Mouse (Mus musculus): ENCODE data around the gene Lrrc4b. TPM values are rescaled to one million over a fixed set of nuclear protein-coding genes. Genes with fewer than 3 reads are reported as not detected.

Gene Lrrc4b
- polyA plus RNA-seq, 1 experiment = not detected

DNA sequence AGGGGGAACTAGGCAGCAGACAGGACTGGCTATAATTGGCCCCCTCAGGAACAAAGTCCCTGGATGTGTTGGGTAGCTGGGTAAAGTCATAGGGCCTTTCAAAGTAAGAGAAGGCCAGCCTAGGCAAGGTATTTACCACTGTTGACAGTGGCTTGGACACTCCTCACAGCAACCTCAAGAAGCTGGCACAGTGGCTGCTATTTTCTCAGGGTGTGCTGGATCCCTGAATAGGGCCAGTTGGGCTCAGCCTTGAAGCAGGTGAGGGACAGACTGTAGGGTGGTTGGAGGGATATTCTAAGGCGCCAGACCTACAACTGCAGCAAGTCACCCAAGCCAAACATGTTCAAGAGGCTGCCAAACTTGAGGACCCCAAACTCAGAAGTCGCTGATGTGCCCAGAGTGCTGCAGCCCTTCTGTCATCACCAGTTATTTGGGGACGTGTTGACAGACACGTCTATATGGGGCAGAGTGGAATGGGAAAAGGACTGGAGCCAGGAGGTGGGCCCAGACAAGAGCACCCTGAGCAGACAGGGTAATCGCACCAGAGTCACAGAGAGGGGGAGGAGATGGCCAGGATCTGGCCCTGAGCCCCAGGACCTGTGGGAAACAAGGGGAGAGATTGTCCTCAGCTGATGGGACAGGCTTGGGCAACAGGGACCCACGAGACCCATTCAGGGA is 43.2 kb downstream of the Lrrc4b start:
- H3K27me3 ChIP-seq (ENCODE audit: control insufficient read depth, insufficient read depth, insufficient read length) = peaks cover 15% of the 10 kb centered on the region
- H3K79me3 ChIP-seq (ENCODE audit: low read depth) = no peaks in the 10 kb centered on the region
- H3K79me2 ChIP-seq (ENCODE audit: control insufficient read depth, insufficient read depth) = no peaks in the 10 kb centered on the region
- no peaks in the 10 kb centered on the region for H3K36me3 ChIP-seq (ENCODE audit: control insufficient read depth, insufficient read depth)
- no peak for TF ChIP-seq CEBPB (IDR thresholded peaks at IDR 0.05; ENCODE audit: low read depth)
- no peak overlapping the region for H3K4me3 ChIP-seq (ENCODE audit: insufficient read depth, poor library complexity, severe bottlenecking)
- no peak overlapping the region for H3ac ChIP-seq (ENCODE audit: control insufficient read depth, insufficient read length, low read depth)

DNA sequence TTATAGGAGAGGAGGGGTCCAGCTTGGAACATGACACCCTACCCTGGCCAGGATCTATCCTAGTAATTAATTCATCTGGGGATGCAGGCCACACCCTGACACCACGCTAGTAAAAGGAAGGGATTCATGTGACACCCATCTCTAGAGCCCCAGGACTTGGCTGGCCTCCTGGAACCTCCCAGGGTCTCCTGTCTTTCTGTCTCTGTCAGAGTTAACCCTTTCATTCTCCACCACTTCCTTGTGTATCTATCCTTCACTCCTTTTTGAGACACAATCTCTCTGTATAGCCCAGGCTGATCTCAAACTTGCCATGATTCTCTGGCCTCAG is 43.7 kb downstream of the Lrrc4b start:
- Histone ChIP-seq H3K79me3 (ENCODE audit: low read depth) (no peaks in the 10 kb centered on the region), H3ac (ENCODE audit: control insufficient read depth, insufficient read length, low read depth) (no peak overlapping the region), H3K27me3 (ENCODE audit: control insufficient read depth, insufficient read depth, insufficient read length) (peaks cover 15% of the 10 kb centered on the region), H3K79me2 (ENCODE audit: control insufficient read depth, insufficient read depth) (no peaks in the 10 kb centered on the region), H3K4me3 (ENCODE audit: insufficient read depth, poor library complexity, severe bottlenecking) (no peak overlapping the region), H3K36me3 (ENCODE audit: control insufficient read depth, insufficient read depth) (no peaks in the 10 kb centered on the region)
- TF ChIP-seq USF1 (IDR thresholded peaks at IDR 0.05; ENCODE audit: low read depth) = no peak
- no peak for TF ChIP-seq MYOD1 (IDR thresholded peaks at IDR 0.05; ENCODE audit: control insufficient read depth, insufficient read length, low read depth)
- no peak for TF ChIP-seq MYOG (IDR thresholded peaks at IDR 0.05; ENCODE audit: control insufficient read depth, extremely low read depth, insufficient read length)
- no peak for TF ChIP-seq CTCF (IDR thresholded peaks at IDR 0.05; ENCODE audit: control insufficient read depth, insufficient read depth, insufficient read length)
- no peak for TF ChIP-seq MAX (IDR thresholded peaks at IDR 0.05)
- no peak for TF ChIP-seq CEBPB (IDR thresholded peaks at IDR 0.05; ENCODE audit: low read depth)
- TF ChIP-seq FOSL1 (IDR thresholded peaks at IDR 0.05; ENCODE audit: insufficient read depth, low read length, poor library complexity, severe bottlenecking) = no peak

DNA sequence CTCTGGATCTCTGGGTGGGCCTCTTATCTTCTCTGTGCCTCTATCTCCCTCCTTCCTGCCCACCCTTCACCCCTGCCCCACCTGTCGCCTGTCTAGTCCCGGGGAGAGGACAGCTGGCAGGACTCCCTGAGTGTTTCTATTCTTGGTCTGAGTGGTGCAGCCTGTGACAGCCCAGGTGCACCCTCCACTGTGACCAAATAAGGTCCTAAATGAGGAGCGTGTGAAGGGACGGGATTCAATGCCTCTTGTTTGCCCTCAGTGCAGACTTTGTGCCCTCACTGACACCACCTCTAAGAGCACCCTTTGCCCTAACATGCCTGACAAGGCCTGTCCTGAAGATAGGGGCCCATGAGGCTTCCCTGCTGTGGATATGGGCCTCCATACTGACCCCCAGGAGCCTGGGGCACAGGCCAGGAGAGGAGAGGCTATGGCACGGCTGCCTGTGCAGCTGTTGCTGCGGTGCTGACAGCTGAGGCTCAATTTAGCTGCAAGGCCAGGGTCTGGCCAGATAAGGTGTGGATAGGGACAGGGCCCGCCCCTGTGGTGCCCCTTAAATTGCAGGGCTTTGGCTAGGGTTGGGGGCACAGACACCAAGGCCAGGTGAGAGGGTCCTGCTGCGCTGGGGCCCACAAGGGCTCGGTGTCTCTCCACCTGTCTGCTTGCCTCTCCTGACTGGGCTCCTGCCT is 44.3 kb downstream of the Lrrc4b start:
- no peaks in the 10 kb centered on the region for H3K79me3 ChIP-seq (ENCODE audit: low read depth)
- H3K27me3 ChIP-seq (ENCODE audit: control insufficient read depth, insufficient read depth, insufficient read length) = peaks cover 15% of the 10 kb centered on the region
- TF ChIP-seq MYOD1 (IDR thresholded peaks at IDR 0.05; ENCODE audit: control insufficient read depth, insufficient read length, low read depth) = peak; percentile 21
- TF ChIP-seq CEBPB (IDR thresholded peaks at IDR 0.05; ENCODE audit: low read depth) = no peak
- TF ChIP-seq CTCF (IDR thresholded peaks at IDR 0.05; ENCODE audit: control insufficient read depth, insufficient read depth, insufficient read length) = no peak
- no peak for TF ChIP-seq FOSL1 (IDR thresholded peaks at IDR 0.05; ENCODE audit: insufficient read depth, low read length, poor library complexity, severe bottlenecking)
- no peak for TF ChIP-seq MAX (IDR thresholded peaks at IDR 0.05)
- TF ChIP-seq USF1 (IDR thresholded peaks at IDR 0.05; ENCODE audit: low read depth) = no peak
- H3K36me3 ChIP-seq (ENCODE audit: control insufficient read depth, insufficient read depth) = no peaks in the 10 kb centered on the region
- H3K79me2 ChIP-seq (ENCODE audit: control insufficient read depth, insufficient read depth) = no peaks in the 10 kb centered on the region
- H3K4me3 ChIP-seq (ENCODE audit: insufficient read depth, poor library complexity, severe bottlenecking) = no peak overlapping the region
- no peak overlapping the region for H3ac ChIP-seq (ENCODE audit: control insufficient read depth, insufficient read length, low read depth)

DNA sequence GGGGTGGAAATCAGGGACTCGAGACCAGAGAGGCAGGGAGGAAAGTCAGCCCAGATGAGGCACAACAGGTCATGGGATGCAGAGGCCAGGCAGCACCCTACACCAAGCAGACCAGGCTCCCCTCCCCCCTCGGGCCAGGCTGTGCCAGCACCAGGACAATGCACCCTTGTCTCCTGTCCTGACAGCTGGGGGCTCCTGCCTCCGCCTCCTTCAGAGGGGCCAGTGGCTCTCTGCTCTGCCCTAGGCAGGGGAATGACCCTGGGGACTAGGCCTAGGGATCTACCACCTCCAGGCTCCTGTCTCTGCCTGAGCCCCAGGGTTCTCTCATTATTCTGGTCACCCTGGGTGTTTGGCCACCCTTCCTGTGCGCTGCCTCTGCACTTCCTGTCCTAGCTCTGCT is 45.6 kb downstream of the Lrrc4b start:
- Histone ChIP-seq H3K79me3 (ENCODE audit: low read depth) (no peaks in the 10 kb centered on the region), H3K4me3 (ENCODE audit: insufficient read depth, poor library complexity, severe bottlenecking) (no peak overlapping the region), H3K27me3 (ENCODE audit: control insufficient read depth, insufficient read depth, insufficient read length) (peaks cover 15% of the 10 kb centered on the region), H3K36me3 (ENCODE audit: control insufficient read depth, insufficient read depth) (no peaks in the 10 kb centered on the region), H3ac (ENCODE audit: control insufficient read depth, insufficient read length, low read depth) (no peak overlapping the region), H3K79me2 (ENCODE audit: control insufficient read depth, insufficient read depth) (no peaks in the 10 kb centered on the region)
- TF ChIP-seq MYOD1 (IDR thresholded peaks at IDR 0.05; ENCODE audit: control insufficient read depth, insufficient read length, low read depth) = no peak
- TF ChIP-seq USF1 (IDR thresholded peaks at IDR 0.05; ENCODE audit: low read depth) = no peak
- no peak for TF ChIP-seq CTCF (IDR thresholded peaks at IDR 0.05; ENCODE audit: control insufficient read depth, insufficient read depth, insufficient read length)
- TF ChIP-seq FOSL1 (IDR thresholded peaks at IDR 0.05; ENCODE audit: insufficient read depth, low read length, poor library complexity, severe bottlenecking) = no peak
- TF ChIP-seq MAX (IDR thresholded peaks at IDR 0.05) = no peak

DNA sequence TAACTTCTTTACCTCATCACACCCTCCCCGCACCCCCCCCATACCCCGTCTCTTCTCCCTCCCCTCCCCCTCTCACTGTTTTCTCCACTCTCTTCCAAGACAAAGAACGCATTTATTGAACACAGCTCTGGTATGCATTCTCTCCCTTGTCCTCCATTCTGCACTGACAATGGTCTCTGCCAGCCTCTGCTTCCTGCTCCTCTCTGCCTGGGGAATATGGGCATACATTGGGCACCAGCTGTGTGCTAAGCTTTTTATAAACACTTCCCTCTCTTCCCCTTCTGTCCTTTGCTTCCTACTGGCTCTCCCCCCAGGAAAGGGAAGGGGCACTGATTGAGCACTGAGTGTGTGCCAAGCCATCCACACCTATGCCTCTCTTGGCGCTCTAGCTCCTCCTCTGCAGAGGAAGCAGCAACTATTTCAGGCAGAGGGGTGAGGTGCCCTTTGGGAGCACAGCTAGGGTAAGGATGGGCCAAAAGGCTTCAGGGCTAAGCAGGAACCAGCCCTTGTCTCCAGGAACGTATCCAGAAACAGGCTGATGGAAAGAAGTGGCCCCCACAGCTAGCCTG is 46.3 kb downstream of the Lrrc4b start:
- Histone ChIP-seq H3K79me3 (ENCODE audit: low read depth) (no peaks in the 10 kb centered on the region), H3K4me3 (ENCODE audit: insufficient read depth, poor library complexity, severe bottlenecking) (no peak overlapping the region), H3K79me2 (ENCODE audit: control insufficient read depth, insufficient read depth) (no peaks in the 10 kb centered on the region), H3K36me3 (ENCODE audit: control insufficient read depth, insufficient read depth) (no peaks in the 10 kb centered on the region), H3K27me3 (ENCODE audit: control insufficient read depth, insufficient read depth, insufficient read length) (peaks cover 15% of the 10 kb centered on the region), H3ac (ENCODE audit: control insufficient read depth, insufficient read length, low read depth) (no peak overlapping the region)
- TF ChIP-seq MAX (IDR thresholded peaks at IDR 0.05) (no peak), MYOD1 (IDR thresholded peaks at IDR 0.05; ENCODE audit: control insufficient read depth, insufficient read length, low read depth) (no peak), USF1 (IDR thresholded peaks at IDR 0.05; ENCODE audit: low read depth) (no peak), MYOG (IDR thresholded peaks at IDR 0.05; ENCODE audit: control insufficient read depth, extremely low read depth, insufficient read length) (no peak), CEBPB (IDR thresholded peaks at IDR 0.05; ENCODE audit: low read depth) (no peak), CTCF (IDR thresholded peaks at IDR 0.05; ENCODE audit: control insufficient read depth, insufficient read depth, insufficient read length) (no peak), FOSL1 (IDR thresholded peaks at IDR 0.05; ENCODE audit: insufficient read depth, low read length, poor library complexity, severe bottlenecking) (no peak)
